Mouse (Mus musculus): ENCODE data around the gene Nalcn. TPM values are rescaled to one million over a fixed set of nuclear protein-coding genes. Genes with fewer than 3 reads are reported as not detected.

Gene Nalcn
- polyA plus RNA-seq, 1 experiment = 0.44 TPM

Other genes starting within 250 kb of the Nalcn start
- gene Itgbl1, start 32.8 kb upstream of the Nalcn start, polyA plus RNA-seq (2012; rRNA removed) = 7.5 and 11.7 TPM in 2 replicates